Mouse (Mus musculus): ENCODE data around the gene Gm42906. TPM values are rescaled to one million over a fixed set of nuclear protein-coding genes. Genes with fewer than 3 reads are reported as not detected.

Gene Gm42906
- polyA plus RNA-seq, 1 experiment from 2014 or later: 0.52 TPM

DNA sequence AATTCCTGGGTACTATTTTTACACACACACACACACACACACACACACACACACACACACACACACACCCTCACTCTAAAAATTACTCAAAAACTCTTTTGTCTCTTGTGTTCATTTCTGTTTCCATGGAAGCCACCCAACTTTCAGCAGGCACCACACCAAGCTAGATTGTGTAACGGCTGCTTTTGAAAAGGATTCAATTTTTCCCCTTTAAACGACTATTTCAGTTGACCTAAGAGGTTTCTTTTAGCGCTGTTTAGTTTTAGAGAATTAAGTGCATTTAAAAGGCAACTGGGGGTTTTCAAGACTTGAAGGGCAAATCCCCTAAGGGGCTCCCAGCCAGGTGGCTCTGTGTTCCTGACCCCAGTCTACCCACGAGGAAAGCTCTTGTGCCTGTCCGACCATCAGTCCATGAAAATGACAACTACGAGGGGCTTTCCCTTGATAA, 317.5 kb downstream of the Gm42906 start:
- TF ChIP-seq EP300 (optimal IDR thresholded peaks at IDR 0.05) (no peak), CTCF (IDR thresholded peaks at IDR 0.05; ENCODE audit: low read depth) (no peak)
- WGBS: 37% methylated on average over 6 of the region's 6 CpGs
- no peaks in the 10 kb centered on the region for H3K27me3 ChIP-seq (ENCODE audit: control insufficient read depth, insufficient read depth, low read length)
- no peak for DNase-seq (ENCODE audit: low spot score)
- H3K9ac ChIP-seq (ENCODE audit: low read length): no peak overlapping the region
- no peaks in the 10 kb centered on the region for H3K9me3 ChIP-seq (ENCODE audit: control insufficient read depth, low read length)
- no peak overlapping the region for H3K4me3 ChIP-seq (ENCODE audit: low read depth, low read length)
- H3K36me3 ChIP-seq (ENCODE audit: control insufficient read depth, insufficient read depth, low read length): no peaks in the 10 kb centered on the region
- H3K4me1 ChIP-seq (replicated peaks; ENCODE audit: control insufficient read depth, insufficient read depth): 0 out of 2 replicates have a peak, but pooled peaks cover 2% of the 10 kb centered on the region
- no peak overlapping the region for H3K4me2 ChIP-seq (replicated peaks; ENCODE audit: low read depth)
- no peak overlapping the region for H3K27ac ChIP-seq (replicated peaks)
- peak; percentile 32; the same call in 1 of the 2 replicates for ATAC-seq (ENCODE audit: low FRiP score, low TSS enrichment)

DNA sequence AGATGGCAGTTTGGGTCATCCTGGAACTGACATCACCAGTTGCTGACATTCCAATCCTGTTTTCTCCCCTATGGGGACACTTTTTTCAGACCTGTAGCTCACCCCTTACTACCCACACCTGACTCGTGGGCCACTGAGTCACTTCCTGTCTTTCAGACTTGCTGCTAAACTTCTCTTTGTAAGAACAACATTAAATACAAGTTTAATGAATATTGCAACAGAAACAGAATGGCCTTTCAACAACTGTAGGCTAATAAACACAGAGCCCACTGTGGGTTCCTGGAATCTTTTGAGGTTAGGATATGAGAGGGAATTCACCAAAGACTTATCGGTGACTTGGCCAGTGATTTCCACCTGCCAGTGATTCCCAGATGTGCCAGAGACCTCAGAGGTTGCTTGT, 318.1 kb downstream of the Gm42906 start:
- Histone ChIP-seq H3K27me3 (ENCODE audit: control insufficient read depth, insufficient read depth, low read length) (no peaks in the 10 kb centered on the region), H3K9me3 (ENCODE audit: control insufficient read depth, low read length) (no peaks in the 10 kb centered on the region), H3K4me2 (replicated peaks; ENCODE audit: low read depth) (no peak overlapping the region), H3K4me1 (replicated peaks; ENCODE audit: control insufficient read depth, insufficient read depth) (0 out of 2 replicates have a peak, but pooled peaks cover 2% of the 10 kb centered on the region), H3K9ac (ENCODE audit: low read length) (no peak overlapping the region), H3K4me3 (ENCODE audit: low read depth, low read length) (no peak overlapping the region), H3K36me3 (ENCODE audit: control insufficient read depth, insufficient read depth, low read length) (no peaks in the 10 kb centered on the region), H3K27ac (replicated peaks) (peak overlapping the region; percentile 41; the same call in 1 of the 2 replicates)
- ATAC-seq (ENCODE audit: low FRiP score, low TSS enrichment): no peak
- TF ChIP-seq EP300 (optimal IDR thresholded peaks at IDR 0.05) (no peak), CTCF (IDR thresholded peaks at IDR 0.05; ENCODE audit: low read depth) (no peak)
- 60% methylated on average over 2 of the region's 2 CpGs for WGBS
- DNase-seq (ENCODE audit: low spot score): no peak

DNA sequence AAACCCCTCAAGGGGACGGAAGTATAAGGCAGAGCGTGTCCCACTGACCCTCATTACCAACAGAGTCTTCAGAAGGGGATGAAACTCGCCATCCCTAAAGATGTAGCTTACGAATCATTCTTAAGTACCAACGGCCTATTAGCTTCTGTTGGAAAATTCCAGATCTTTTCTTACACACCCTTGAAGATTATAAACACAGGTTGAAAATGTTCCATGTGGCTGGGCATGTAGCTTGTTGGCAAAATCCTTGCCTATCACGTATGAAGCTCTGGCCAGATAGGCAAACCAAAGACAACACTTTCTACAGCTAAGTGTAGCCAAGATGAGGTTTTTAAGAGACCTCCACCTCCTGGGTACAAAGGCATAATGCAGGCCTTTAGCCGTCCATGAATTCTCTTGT, 319.0 kb downstream of the Gm42906 start:
- Histone ChIP-seq H3K27me3 (ENCODE audit: control insufficient read depth, insufficient read depth, low read length) (no peaks in the 10 kb centered on the region), H3K36me3 (ENCODE audit: control insufficient read depth, insufficient read depth, low read length) (no peaks in the 10 kb centered on the region), H3K9me3 (ENCODE audit: control insufficient read depth, low read length) (no peaks in the 10 kb centered on the region), H3K4me1 (replicated peaks; ENCODE audit: control insufficient read depth, insufficient read depth) (0 out of 2 replicates have a peak, but pooled peaks cover 2% of the 10 kb centered on the region), H3K9ac (ENCODE audit: low read length) (no peak overlapping the region), H3K27ac (replicated peaks) (peak overlapping the region; percentile 35; the same call in 1 of the 2 replicates), H3K4me2 (replicated peaks; ENCODE audit: low read depth) (no peak overlapping the region), H3K4me3 (ENCODE audit: low read depth, low read length) (no peak overlapping the region)
- TF ChIP-seq EP300 (optimal IDR thresholded peaks at IDR 0.05) (no peak), CTCF (IDR thresholded peaks at IDR 0.05; ENCODE audit: low read depth) (no peak)
- no peak for DNase-seq (ENCODE audit: low spot score)
- ATAC-seq (ENCODE audit: low FRiP score, low TSS enrichment): no peak
- whole genome bisulfite sequencing: 74% methylated on average over 7 of the region's 7 CpGs

DNA sequence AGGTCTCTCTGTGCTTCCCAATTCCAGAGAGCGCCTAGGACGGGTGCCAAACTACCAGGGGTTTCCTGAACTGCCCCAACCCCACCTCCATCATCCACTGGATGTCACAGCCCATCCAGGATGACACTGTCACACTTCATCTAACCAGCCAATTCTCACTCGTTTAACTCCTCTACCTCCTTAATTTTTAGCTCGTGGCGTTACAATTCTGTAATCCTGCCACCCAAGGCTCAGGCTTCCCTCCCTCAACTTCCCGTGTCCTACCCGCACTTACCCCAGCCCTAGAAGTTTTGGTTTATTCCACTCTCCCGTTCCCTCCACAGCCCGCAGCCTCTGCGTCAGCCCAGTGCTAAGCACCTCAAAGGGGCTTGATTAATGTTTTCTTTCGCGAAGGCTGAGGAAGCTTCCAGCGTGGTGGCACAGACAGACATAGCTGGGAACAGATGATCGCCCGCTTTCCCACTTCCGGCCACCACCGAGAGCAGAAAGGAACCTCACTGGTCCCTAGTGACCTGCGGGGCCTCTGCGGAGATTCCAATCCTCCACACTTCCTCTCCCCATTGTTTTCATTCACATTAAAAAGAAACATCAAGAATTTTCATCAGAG, 319.6 kb downstream of the Gm42906 start:
- no peaks in the 10 kb centered on the region for H3K27me3 ChIP-seq (ENCODE audit: control insufficient read depth, insufficient read depth, low read length)
- 0 out of 2 replicates have a peak, but pooled peaks cover 2% of the 10 kb centered on the region for H3K4me1 ChIP-seq (replicated peaks; ENCODE audit: control insufficient read depth, insufficient read depth)
- H3K4me3 ChIP-seq (ENCODE audit: low read depth, low read length): peak overlapping the region; percentile 4; the same call in 1 of the 2 replicates
- H3K9ac ChIP-seq (ENCODE audit: low read length): peak overlapping the region; percentile 31; the same call in 1 of the 2 replicates
- WGBS: 52% methylated on average over 19 of the region's 19 CpGs
- peak overlapping the region; percentile 35; the same call in 1 of the 2 replicates for H3K27ac ChIP-seq (replicated peaks)
- H3K4me2 ChIP-seq (replicated peaks; ENCODE audit: low read depth): peak overlapping the region; percentile 20
- H3K9me3 ChIP-seq (ENCODE audit: control insufficient read depth, low read length): no peaks in the 10 kb centered on the region
- TF ChIP-seq CTCF (IDR thresholded peaks at IDR 0.05; ENCODE audit: low read depth) (no peak), EP300 (optimal IDR thresholded peaks at IDR 0.05) (no peak)
- DNase-seq (ENCODE audit: low spot score) (no peak), ATAC-seq (ENCODE audit: low FRiP score, low TSS enrichment) (no peak)
- H3K36me3 ChIP-seq (ENCODE audit: control insufficient read depth, insufficient read depth, low read length): no peaks in the 10 kb centered on the region

DNA sequence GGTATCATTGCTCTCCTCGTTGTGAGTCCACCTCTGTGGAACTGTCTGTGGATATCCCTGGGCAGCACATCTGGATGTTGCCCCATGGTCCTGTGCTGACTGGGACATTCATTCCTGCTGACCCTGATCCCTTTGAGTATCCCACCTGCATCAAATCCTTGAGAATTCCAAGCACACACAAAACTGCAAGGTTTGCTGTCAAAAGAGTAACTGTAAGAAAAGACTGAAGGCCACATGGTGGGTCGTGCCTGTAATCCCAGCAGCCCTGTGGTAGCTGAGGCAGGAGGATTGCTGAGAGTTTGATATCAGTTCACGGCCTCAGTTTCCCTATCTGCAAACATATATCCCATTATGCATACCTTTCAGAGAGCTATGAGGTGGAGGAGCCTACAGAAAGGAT, 321.1 kb downstream of the Gm42906 start:
- H3K9me3 ChIP-seq (ENCODE audit: control insufficient read depth, low read length): no peaks in the 10 kb centered on the region
- no peak overlapping the region for H3K27ac ChIP-seq (replicated peaks)
- H3K9ac ChIP-seq (ENCODE audit: low read length): no peak overlapping the region
- DNase-seq (ENCODE audit: low spot score) (no peak), ATAC-seq (ENCODE audit: low FRiP score, low TSS enrichment) (no peak)
- TF ChIP-seq EP300 (optimal IDR thresholded peaks at IDR 0.05): no peak
- TF ChIP-seq CTCF (IDR thresholded peaks at IDR 0.05; ENCODE audit: low read depth): no peak
- 89% methylated on average over 3 of the region's 3 CpGs for WGBS
- H3K4me3 ChIP-seq (ENCODE audit: low read depth, low read length): no peak overlapping the region
- H3K4me2 ChIP-seq (replicated peaks; ENCODE audit: low read depth): no peak overlapping the region
- no peaks in the 10 kb centered on the region for H3K27me3 ChIP-seq (ENCODE audit: control insufficient read depth, insufficient read depth, low read length)
- H3K36me3 ChIP-seq (ENCODE audit: control insufficient read depth, insufficient read depth, low read length): no peaks in the 10 kb centered on the region
- H3K4me1 ChIP-seq (replicated peaks; ENCODE audit: control insufficient read depth, insufficient read depth): 0 out of 2 replicates have a peak, but pooled peaks cover 2% of the 10 kb centered on the region

All from stomach, postnatal 0 days (tissue).